Mouse (Mus musculus): ENCODE results near the gene Ccdc24.

DNA sequence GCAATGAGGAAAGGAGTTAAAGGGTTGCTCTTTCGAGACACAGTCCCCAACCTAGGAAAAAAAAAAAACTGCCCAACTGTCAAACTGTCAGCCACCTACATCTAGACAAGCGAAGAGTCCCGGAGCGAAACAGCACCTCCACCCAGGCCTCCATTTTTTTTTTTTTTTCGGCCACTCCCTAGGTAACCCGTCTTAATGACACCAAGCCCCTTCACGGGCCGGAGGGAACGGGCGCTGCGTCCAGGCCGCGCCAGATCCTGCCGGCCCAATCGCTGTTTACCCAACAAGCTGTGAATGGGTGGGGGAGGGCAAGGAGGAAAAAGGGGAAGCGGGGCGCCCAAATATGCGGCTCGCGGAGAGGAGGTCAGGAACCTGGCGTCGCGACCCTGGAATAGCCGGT is 14.3 kb upstream of the Ccdc24 start:
- TF ChIP-seq CTCF (IDR thresholded peaks at IDR 0.05; ENCODE audit: control insufficient read depth, insufficient read depth, low read length) (no peak), POLR2A (IDR thresholded peaks at IDR 0.05; ENCODE audit: borderline replicate concordance, control insufficient read depth, low read depth, low read length) (no peak)
